Mouse (Mus musculus): Measurements from ENCODE around the gene Nicn1.

Nicn1 gene

DNA sequence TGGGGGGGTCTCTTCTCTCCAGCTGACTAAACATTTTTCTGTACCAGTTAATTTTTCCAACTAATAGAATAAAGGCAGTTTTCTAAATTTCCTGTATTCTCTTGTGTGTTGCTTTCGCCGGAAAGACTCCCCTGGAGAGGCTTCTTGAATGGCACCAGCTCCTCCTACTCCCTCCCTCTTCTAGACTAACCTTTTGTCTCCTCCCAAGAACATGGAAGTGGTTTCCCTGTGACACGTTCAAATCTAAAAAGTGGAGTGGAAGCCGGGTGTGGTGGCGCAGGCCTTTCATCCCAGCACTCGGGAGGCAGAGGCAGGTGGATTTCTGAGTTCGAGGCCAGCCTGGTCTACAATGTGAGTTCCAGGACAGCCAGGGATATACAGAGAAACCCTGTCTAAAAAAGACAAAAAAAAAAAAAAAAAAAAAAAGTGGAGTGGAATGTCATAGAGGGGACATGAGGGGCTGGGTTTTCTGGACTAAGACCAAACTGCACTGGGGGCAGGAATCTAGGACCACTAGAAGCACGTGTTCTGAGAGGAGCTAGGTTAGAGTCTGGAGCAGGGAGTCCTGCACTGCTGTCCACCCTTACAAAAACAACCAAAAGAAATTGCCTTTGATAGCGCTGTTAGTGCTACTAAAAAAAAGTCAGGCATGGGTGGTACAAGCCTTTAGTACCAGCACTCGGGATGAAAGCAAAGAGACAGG is 47.8 kb downstream of the Nicn1 start:
- no peak for DNase-seq (ENCODE audit: low read depth, low spot score)

DNA sequence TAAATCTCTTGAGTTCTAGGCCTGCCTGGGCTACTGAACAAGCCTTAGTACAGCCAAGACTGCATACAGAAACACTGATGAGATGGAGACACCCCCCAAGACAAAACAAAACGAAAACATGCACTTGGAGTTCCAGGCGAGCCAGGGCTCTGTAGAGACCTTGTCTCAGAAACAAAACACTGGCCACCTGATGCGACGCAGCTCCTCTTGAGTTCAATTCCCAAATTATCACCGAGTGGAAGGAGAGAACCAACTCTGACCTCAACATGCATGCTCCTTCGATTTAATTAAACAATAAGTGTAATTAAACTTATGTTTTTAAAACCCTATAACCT is 48.3 kb downstream of the Nicn1 start:
- DNase-seq (ENCODE audit: low read depth, low spot score), result no peak

DNA sequence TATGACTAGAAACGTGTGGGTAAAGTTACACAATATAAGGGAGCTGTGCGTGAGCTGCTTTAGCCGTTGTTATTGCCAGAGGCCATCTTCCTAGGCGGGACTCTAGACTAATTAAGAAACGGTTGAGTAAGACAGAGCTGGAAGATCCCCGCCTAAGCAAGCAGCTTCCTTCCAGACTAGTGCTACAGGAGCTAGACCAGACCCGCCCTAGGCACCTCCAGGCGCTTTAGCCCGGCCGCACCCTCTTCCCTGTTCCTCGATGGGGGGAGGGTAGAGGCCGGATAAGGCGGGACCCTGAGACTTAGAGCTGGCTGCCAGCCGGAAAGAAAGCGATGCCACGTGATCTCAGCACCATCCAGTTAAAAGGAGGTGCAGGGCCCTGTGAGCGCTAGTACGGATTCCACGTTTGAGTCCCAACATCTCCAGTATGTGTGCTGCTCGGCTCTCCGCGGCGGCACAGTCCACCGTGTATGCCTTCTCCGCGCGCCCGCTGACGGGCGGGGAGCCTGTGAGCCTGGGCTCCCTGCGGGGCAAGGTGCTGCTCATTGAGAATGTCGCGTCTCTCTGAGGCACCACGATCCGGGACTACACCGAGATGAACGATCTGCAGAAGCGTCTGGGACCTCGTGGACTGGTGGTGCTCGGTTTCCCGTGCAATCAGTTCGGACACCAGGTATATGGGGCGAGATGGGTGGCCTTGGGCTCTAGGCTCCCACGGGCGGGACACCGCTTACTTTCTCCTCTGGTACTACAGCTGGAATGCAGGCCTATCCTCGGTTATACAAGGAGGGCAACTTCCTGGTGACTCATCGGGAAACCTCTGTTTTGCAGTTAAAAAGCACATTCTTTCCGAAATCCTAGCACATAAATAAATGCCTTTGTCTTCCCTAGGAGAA is 48.9 kb downstream of the Nicn1 start, which contains the start of gene Gpx1:
TSS of gene Gpx1 (plus strand) at position 18 of the 896 bp plus-strand sequence.
- DNase-seq (ENCODE audit: low read depth, low spot score), result peak; percentile 79

DNA sequence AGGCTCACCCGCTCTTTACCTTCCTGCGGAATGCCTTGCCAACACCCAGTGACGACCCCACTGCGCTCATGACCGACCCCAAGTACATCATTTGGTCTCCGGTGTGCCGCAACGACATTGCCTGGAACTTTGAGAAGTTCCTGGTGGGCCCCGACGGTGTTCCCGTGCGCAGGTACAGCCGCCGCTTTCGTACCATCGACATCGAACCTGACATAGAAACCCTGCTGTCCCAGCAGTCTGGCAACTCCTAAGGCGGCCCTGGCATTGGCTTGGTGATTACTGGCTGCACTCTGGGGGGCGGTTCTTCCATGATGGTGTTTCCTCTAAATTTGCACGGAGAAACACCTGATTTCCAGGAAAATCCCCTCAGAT is 49.6 kb downstream of the Nicn1 start:
- no peak for DNase-seq (ENCODE audit: low read depth, low spot score)

DNA sequence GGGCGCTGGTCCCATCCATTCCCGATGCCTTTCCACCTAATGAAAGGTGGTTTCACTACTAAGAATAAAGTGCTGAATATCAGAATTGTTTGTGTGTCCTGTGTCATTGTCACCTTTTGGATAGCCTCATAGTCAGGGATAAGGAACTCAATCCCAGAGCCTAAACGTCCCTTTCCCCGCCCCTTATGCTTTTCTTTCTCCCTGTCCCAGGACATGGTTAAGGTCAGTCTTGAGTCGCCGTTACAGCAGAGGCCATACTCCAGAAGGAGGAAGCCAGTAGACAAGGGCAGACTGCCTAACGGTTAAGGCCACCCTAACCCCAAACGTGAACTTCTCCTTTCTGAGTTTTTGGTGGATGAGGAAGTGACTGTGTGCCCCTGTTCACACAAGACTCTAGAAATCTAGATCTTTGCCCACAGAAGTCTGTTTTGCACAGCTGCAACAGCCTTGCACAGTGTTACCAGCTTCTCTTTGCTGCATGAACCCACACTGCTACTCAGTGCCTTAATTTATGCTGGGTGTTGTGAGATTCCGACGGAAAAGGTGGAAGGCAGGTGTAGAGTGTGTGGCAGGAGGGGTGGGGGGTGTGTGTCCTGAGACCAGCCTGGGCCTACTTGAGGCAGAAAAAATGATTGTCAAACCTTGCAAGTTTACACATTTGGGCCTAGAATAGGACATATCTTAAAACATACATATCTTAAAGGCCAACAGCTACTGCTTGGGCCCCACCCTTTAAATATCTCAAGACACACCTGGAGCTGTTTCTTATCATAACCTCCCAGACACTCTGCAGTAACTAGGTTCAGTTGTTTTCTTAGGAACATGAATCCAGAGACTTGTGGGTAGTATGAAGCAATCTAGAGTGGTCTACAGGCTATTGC is 50.3 kb downstream of the Nicn1 start:
- DNase-seq (ENCODE audit: low read depth, low spot score), result no peak

DNA sequence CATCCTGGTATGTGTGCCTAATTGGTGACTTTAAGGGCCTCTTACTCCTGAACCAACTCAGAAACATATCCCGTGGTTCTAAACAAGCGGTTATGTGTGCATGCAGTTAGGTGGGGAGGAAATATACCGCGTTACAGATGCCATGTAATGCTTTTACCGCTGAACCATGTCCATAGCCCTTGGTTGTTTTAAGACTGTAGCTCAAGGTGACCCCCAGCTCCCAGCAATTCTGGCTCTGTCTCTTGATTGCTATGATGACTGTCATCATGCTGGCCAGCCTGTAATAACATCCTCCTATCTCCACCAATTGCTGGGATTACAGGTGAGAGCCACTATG is 50.9 kb downstream of the Nicn1 start:
- no peak for DNase-seq (ENCODE audit: low read depth, low spot score)

DNA sequence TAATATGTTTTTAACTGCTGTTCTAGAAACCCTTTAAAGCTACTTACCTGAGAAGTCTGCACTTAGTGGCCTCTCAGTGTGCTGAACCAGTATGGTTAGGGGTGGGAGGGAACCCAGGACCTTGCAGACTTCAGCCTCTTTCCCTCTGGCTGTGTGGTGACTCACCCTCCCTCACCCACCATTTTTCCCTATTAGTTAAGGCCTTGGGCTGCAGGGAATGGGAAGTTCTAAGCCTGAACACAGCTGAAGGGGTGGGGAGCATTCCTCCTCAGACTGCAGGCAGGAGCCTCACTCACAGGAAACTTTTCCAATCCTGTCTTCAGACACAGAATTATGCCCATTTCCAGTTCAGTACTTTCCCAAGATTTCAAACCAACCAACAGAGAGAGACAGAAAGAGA is 51.6 kb downstream of the Nicn1 start:
- no peak for DNase-seq (ENCODE audit: low read depth, low spot score)

DNA sequence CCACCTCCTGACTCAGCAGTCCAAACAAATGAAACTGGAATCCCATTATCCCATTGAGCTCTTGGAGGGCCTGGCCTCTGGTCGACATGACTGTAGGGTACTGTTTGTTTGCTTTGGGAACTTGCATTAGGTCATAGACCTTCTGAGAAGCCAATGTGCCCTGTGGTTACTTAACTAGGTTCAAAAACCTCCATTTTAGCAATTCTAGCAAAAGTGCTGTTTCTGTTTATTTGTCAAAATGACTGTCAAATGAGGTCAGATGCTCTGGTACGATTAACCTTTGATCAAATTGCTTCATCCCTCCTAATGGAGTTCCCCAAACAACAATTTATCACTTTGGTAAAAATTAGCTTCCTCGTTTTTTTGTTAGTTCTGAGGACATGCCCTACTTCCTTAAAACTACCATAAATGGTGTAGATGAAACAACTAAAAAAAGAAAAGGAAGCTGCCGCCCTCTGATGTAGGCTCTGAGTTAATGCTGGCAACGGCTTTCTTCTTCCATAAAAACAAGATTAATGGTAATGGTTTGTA is 52.1 kb downstream of the Nicn1 start:
- DNase-seq (ENCODE audit: low read depth, low spot score), result no peak

DNA sequence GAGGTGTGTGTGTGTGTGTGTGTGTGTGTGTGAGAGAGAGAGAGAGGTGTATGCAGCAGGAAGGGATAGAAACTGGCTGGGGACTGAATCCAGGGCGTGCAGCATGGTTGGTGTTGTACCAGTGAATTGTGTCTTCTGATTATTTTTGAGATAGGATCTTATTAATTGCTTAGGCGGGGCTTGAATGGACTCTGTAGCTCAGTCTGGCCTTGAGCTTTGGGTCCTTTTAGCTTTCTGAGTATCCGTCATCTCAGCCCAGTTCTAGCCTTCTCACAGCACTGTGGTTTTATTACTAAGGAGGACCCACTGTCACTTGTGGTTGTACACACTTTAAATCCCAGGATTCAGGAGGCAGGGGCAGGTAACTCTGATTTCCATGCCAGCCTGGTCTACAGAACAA is 53.1 kb downstream of the Nicn1 start:
- DNase-seq (ENCODE audit: low read depth, low spot score), result no peak

DNA sequence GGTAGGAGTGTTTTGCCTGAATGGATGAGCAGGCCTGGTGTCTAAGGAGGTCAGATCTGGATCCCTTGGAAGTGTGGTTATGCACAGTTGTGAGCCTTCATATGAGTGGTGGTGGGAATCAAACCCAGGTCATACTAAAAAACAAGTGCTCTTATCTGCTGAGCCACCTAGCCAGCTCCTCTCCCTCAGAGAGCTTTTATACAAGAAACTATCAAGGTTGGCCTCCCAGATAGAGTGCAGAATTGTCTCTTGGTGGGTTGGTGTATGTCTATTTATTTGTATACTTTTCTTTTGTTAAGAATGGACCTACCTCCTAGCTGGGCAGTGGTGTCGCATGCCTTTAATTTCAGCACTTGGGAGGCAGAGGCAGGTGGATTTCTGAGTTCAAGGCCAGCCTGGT is 53.6 kb downstream of the Nicn1 start:
- DNase-seq (ENCODE audit: low read depth, low spot score), result no peak

DNA sequence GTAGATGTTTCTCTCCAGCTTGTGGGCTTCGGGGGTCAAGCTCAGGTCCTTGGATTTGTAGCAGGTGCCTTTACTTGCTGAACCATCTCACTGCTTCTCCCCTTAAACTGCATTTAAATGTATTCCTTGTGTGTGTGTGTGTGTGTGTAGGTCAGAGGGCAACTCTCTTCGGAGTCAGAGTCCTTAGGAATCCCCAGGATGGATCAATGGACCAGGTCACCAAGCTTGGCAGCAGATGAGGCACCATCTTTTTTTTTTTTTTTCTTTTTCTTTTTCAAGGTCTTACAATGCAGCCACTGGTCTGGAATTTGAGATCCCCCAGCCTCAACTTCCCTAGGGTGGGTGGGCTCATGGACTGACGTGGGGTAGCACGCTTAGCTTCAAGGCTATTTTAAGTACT is 54.2 kb downstream of the Nicn1 start:
- DNase-seq (ENCODE audit: low read depth, low spot score), result no peak
